Mouse (Mus musculus): ENCODE data around the gene Hoxa13. TPM values are rescaled to one million over a fixed set of nuclear protein-coding genes. Genes with fewer than 3 reads are reported as not detected.

The Hoxa13 gene
- polyA plus RNA-seq, 1 experiment from 2014 or later = 0.15 TPM

GRCm38 (mm10) chr6:52272766-52273655 lies 12.3 kb upstream of the Hoxa13 start:
- Histone ChIP-seq H3K27me3 (ENCODE audit: insufficient read depth, low read length) (peaks cover 98% of the 10 kb centered on the region), H3K4me3 (ENCODE audit: low read length) (no peak overlapping the region), H3K36me3 (ENCODE audit: insufficient read depth, low read length) (no peaks in the 10 kb centered on the region), H3K9me3 (ENCODE audit: low read length) (no peaks in the 10 kb centered on the region), H3K4me2 (replicated peaks; ENCODE audit: low read depth, low read length) (no peak overlapping the region), H3K4me1 (ENCODE audit: insufficient read depth, low read length) (0 out of 2 replicates have a peak, but pooled peaks cover 6% of the 10 kb centered on the region), H3K27ac (ENCODE audit: low read length) (no peak overlapping the region), H3K9ac (replicated peaks; ENCODE audit: low read length) (no peak overlapping the region)
- 16% methylated on average over 22 of the region's 22 CpGs for WGBS
- no peak for ATAC-seq (ENCODE audit: low FRiP score, low TSS enrichment)

- peak; percentile 19; the same call in 1 of the 2 replicates for ATAC-seq (ENCODE audit: low FRiP score, low TSS enrichment)
- Histone ChIP-seq H3K9me3 (ENCODE audit: low read length) (no peaks in the 10 kb centered on the region), H3K9ac (replicated peaks; ENCODE audit: low read length) (no peak overlapping the region), H3K36me3 (ENCODE audit: insufficient read depth, low read length) (no peaks in the 10 kb centered on the region), H3K4me3 (ENCODE audit: low read length) (no peak overlapping the region), H3K4me2 (replicated peaks; ENCODE audit: low read depth, low read length) (peak overlapping the region; percentile 33), H3K4me1 (ENCODE audit: insufficient read depth, low read length) (0 out of 2 replicates have a peak, but pooled peaks cover 6% of the 10 kb centered on the region), H3K27ac (ENCODE audit: low read length) (no peak overlapping the region), H3K27me3 (ENCODE audit: insufficient read depth, low read length) (peaks cover 96% of the 10 kb centered on the region)
- 6% methylated on average over 23 of the region's 23 CpGs for WGBS
These were observed 10.1 kb upstream of the Hoxa13 start for GRCm38 (mm10) chr6:52270494-52271480.

DNA sequence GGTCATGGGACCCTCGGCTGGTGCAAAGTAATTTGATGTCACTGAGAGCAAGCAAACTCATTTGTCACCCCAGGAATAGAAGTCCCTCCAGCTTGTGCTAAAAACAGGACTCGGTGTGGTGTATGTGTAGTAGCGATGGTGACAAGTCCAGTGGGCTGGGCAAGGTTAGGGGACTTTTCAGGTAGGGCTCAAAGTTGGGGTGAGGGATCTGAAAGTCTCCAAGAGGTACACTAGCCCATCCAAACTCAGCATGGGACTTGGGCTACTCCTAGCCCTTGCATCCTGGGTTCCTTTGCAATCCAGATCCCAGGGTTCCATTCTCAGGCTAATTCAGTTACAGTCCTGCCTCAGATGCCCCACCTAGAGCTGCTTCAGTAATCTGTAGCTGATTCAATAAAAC lies 8.1 kb upstream of the Hoxa13 start:
- Histone ChIP-seq H3K27ac (ENCODE audit: low read length) (no peak overlapping the region), H3K27me3 (ENCODE audit: insufficient read depth, low read length) (peaks cover 96% of the 10 kb centered on the region), H3K9ac (replicated peaks; ENCODE audit: low read length) (no peak overlapping the region), H3K4me2 (replicated peaks; ENCODE audit: low read depth, low read length) (no peak overlapping the region), H3K4me1 (ENCODE audit: insufficient read depth, low read length) (0 out of 2 replicates have a peak, but pooled peaks cover 6% of the 10 kb centered on the region), H3K4me3 (ENCODE audit: low read length) (no peak overlapping the region), H3K36me3 (ENCODE audit: insufficient read depth, low read length) (no peaks in the 10 kb centered on the region), H3K9me3 (ENCODE audit: low read length) (no peaks in the 10 kb centered on the region)
- no peak for ATAC-seq (ENCODE audit: low FRiP score, low TSS enrichment)
- 4% methylated on average over 3 of the region's 3 CpGs for WGBS

- H3K27ac ChIP-seq (ENCODE audit: low read length) = no peak overlapping the region
- no peaks in the 10 kb centered on the region for H3K36me3 ChIP-seq (ENCODE audit: insufficient read depth, low read length)
- 7% methylated on average over 7 of the region's 7 CpGs for WGBS
- no peak overlapping the region for H3K9ac ChIP-seq (replicated peaks; ENCODE audit: low read length)
- peaks cover 96% of the 10 kb centered on the region for H3K27me3 ChIP-seq (ENCODE audit: insufficient read depth, low read length)
- H3K9me3 ChIP-seq (ENCODE audit: low read length) = no peaks in the 10 kb centered on the region
- no peak overlapping the region for H3K4me2 ChIP-seq (replicated peaks; ENCODE audit: low read depth, low read length)
- 0 out of 2 replicates have a peak, but pooled peaks cover 6% of the 10 kb centered on the region for H3K4me1 ChIP-seq (ENCODE audit: insufficient read depth, low read length)
- no peak overlapping the region for H3K4me3 ChIP-seq (ENCODE audit: low read length)
- no peak for ATAC-seq (ENCODE audit: low FRiP score, low TSS enrichment)
These were observed 7.7 kb upstream of the Hoxa13 start for GRCm38 (mm10) chr6:52268341-52268740.

GRCm38 (mm10) chr6:52267691-52268090 lies 7.0 kb upstream of the Hoxa13 start:
- H3K9me3 ChIP-seq (ENCODE audit: low read length) = no peaks in the 10 kb centered on the region
- 8% methylated on average over 3 of the region's 3 CpGs for WGBS
- no peaks in the 10 kb centered on the region for H3K36me3 ChIP-seq (ENCODE audit: insufficient read depth, low read length)
- 0 out of 2 replicates have a peak, but pooled peaks cover 6% of the 10 kb centered on the region for H3K4me1 ChIP-seq (ENCODE audit: insufficient read depth, low read length)
- H3K27me3 ChIP-seq (ENCODE audit: insufficient read depth, low read length) = peaks cover 91% of the 10 kb centered on the region
- H3K4me2 ChIP-seq (replicated peaks; ENCODE audit: low read depth, low read length) = no peak overlapping the region
- no peak overlapping the region for H3K4me3 ChIP-seq (ENCODE audit: low read length)
- no peak overlapping the region for H3K27ac ChIP-seq (ENCODE audit: low read length)
- no peak for ATAC-seq (ENCODE audit: low FRiP score, low TSS enrichment)
- no peak overlapping the region for H3K9ac ChIP-seq (replicated peaks; ENCODE audit: low read length)

DNA sequence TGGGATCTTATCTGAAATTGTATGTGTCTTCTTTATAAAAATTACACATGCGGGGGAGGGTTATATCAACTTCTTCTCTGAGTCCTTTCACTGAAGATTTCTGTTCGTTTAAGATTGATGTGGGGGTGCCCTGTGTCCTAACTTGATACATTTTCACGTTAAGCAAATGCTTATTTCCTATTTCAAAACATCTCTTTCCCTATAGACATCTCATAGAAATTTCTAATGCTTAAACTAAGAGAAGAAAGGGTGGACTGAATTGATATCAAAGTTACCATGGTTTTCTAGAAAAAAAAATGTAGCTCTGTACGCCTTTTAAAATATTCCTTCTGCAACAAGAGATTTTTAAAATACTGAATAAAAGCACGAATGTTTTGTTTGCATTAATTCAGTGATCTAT lies 6.5 kb upstream of the Hoxa13 start:
- no peak for ATAC-seq (ENCODE audit: low FRiP score, low TSS enrichment)
- no peaks in the 10 kb centered on the region for H3K36me3 ChIP-seq (ENCODE audit: insufficient read depth, low read length)
- 0 out of 2 replicates have a peak, but pooled peaks cover 6% of the 10 kb centered on the region for H3K4me1 ChIP-seq (ENCODE audit: insufficient read depth, low read length)
- no peak overlapping the region for H3K27ac ChIP-seq (ENCODE audit: low read length)
- WGBS = 18% methylated on average over 5 of the region's 5 CpGs
- no peak overlapping the region for H3K9ac ChIP-seq (replicated peaks; ENCODE audit: low read length)
- no peak overlapping the region for H3K4me3 ChIP-seq (ENCODE audit: low read length)
- H3K4me2 ChIP-seq (replicated peaks; ENCODE audit: low read depth, low read length) = no peak overlapping the region
- peaks cover 91% of the 10 kb centered on the region for H3K27me3 ChIP-seq (ENCODE audit: insufficient read depth, low read length)
- no peaks in the 10 kb centered on the region for H3K9me3 ChIP-seq (ENCODE audit: low read length)

DNA sequence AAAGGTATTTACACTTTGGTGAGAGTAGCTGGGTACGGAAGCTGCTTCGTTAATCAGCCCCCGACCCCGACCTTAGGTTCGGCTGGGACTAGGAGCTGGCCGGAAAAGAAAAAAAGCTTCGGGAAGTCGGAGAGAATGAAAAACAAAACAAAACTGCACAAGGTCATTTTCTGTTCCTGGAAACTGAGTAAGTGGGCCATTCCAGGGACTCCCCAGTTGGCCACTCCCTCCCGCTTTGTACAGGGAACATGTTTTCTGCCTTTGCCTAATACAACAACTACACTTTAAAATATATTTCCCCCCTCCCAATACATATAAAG lies 5.9 kb upstream of the Hoxa13 start:
- ATAC-seq (ENCODE audit: low FRiP score, low TSS enrichment) = no peak
- Histone ChIP-seq H3K27me3 (ENCODE audit: insufficient read depth, low read length) (peaks cover 93% of the 10 kb centered on the region), H3K4me3 (ENCODE audit: low read length) (no peak overlapping the region), H3K4me1 (ENCODE audit: insufficient read depth, low read length) (0 out of 2 replicates have a peak, but pooled peaks cover 6% of the 10 kb centered on the region), H3K9ac (replicated peaks; ENCODE audit: low read length) (no peak overlapping the region), H3K36me3 (ENCODE audit: insufficient read depth, low read length) (no peaks in the 10 kb centered on the region), H3K9me3 (ENCODE audit: low read length) (no peaks in the 10 kb centered on the region), H3K27ac (ENCODE audit: low read length) (no peak overlapping the region), H3K4me2 (replicated peaks; ENCODE audit: low read depth, low read length) (no peak overlapping the region)
- WGBS = 3% methylated on average over 9 of the region's 9 CpGs

- WGBS = 2% methylated on average over 19 of the region's 19 CpGs
- Histone ChIP-seq H3K27ac (ENCODE audit: low read length) (no peak overlapping the region), H3K36me3 (ENCODE audit: insufficient read depth, low read length) (no peaks in the 10 kb centered on the region), H3K27me3 (ENCODE audit: insufficient read depth, low read length) (peaks cover 93% of the 10 kb centered on the region), H3K4me3 (ENCODE audit: low read length) (no peak overlapping the region), H3K4me1 (ENCODE audit: insufficient read depth, low read length) (0 out of 2 replicates have a peak, but pooled peaks cover 6% of the 10 kb centered on the region), H3K9ac (replicated peaks; ENCODE audit: low read length) (no peak overlapping the region), H3K4me2 (replicated peaks; ENCODE audit: low read depth, low read length) (no peak overlapping the region), H3K9me3 (ENCODE audit: low read length) (no peaks in the 10 kb centered on the region)
- no peak for ATAC-seq (ENCODE audit: low FRiP score, low TSS enrichment)
These were observed 5.4 kb upstream of the Hoxa13 start for GRCm38 (mm10) chr6:52265913-52266665.

GRCm38 (mm10) chr6:52265306-52265912 lies 4.7 kb upstream of the Hoxa13 start:
- Histone ChIP-seq H3K4me3 (ENCODE audit: low read length) (no peak overlapping the region), H3K4me1 (ENCODE audit: insufficient read depth, low read length) (peaks cover 6% of the 10 kb centered on the region; the same call in 1 of the 2 replicates), H3K36me3 (ENCODE audit: insufficient read depth, low read length) (no peaks in the 10 kb centered on the region), H3K9ac (replicated peaks; ENCODE audit: low read length) (no peak overlapping the region), H3K4me2 (replicated peaks; ENCODE audit: low read depth, low read length) (no peak overlapping the region), H3K27me3 (ENCODE audit: insufficient read depth, low read length) (peaks cover 92% of the 10 kb centered on the region), H3K27ac (ENCODE audit: low read length) (no peak overlapping the region), H3K9me3 (ENCODE audit: low read length) (no peaks in the 10 kb centered on the region)
- WGBS = 2% methylated on average over 18 of the region's 18 CpGs
- no peak for ATAC-seq (ENCODE audit: low FRiP score, low TSS enrichment)
